Comparison of ENCODE assay signal across 9 mouse cellular contexts in the genomic region with DNA sequence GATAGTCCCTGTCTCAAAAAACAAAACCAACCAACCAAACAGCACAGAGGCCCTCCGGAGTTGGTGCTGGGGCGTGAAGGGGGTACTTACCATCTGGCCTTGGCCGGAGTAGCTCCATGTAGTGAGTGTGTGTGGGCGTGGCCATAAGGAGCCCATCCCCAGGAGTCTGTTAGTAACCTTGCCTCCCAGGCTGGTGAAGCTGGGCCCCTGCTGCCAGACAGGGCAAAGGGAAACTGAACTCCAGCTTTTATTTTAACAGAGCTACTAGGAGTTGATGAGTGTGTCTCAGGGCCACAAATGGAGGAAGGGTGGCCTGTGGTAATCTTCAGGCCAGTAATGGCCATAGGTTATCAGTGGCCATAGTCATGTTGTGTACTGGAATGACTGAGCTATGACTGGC. TPM values are rescaled to one million over a fixed set of nuclear protein-coding genes. Genes with fewer than 3 reads are reported as not detected.
DNase-seq lines count a peak whose midpoint lies in the region; ATAC-seq lines count a peak whose summit lies in the region.
"Had no signal": no experiment of that assay in that cellular context is flagged by ENCODE, and none has a peak within 500 bp of the region (broad histone marks: within the 10 kb centered on the region; RNA-seq: fewer than 3 reads in every experiment).

No protein-coding gene starts in this region.

- H3K27me3 ChIP-seq in hindbrain, embryonic 15.5 days: no peaks in the 10 kb centered on the region
- no peaks in the 10 kb centered on the region for H3K27me3 ChIP-seq in hindbrain, embryonic 14.5 days (ENCODE audit: control insufficient read depth, insufficient read depth, low read length)
- H3K27me3 ChIP-seq in embryonic facial prominence, embryonic 13.5 days: no peaks in the 10 kb centered on the region
- no peaks in the 10 kb centered on the region for H3K27me3 ChIP-seq in liver, embryonic 11.5 days (replicated peaks; ENCODE audit: control insufficient read depth, insufficient read depth, low read length)

- H3K9me3 ChIP-seq in hindbrain, embryonic 15.5 days: no peaks in the 10 kb centered on the region
- H3K9me3 ChIP-seq in hindbrain, embryonic 14.5 days (ENCODE audit: control insufficient read depth, low read length): no peaks in the 10 kb centered on the region
- H3K9me3 ChIP-seq in embryonic facial prominence, embryonic 13.5 days: no peaks in the 10 kb centered on the region
- no peaks in the 10 kb centered on the region for H3K9me3 ChIP-seq in liver, embryonic 11.5 days (ENCODE audit: control insufficient read depth, low read length)

- no peak for DNase-seq in hindbrain, embryonic 14.5 days (ENCODE audit: low spot score)
- DNase-seq in ES-CJ7 (ENCODE audit: low read depth, low spot score): peak; percentile 28
- DNase-seq in liver, embryonic 11.5 days (ENCODE audit: low spot score): no peak
- no peak for DNase-seq in c-Kit-positive CD71-positive TER-119-positive erythroid progenitor cells, embryonic 14.5 days (ENCODE audit: low spot score)
- no peak for DNase-seq in thymus, postnatal 4 days
- no peak for DNase-seq in thymus, postnatal 10 days (ENCODE audit: low spot score in 2 of 2)

- ATAC-seq in hindbrain, embryonic 15.5 days (ENCODE audit: low FRiP score, low read depth): no peak
- ATAC-seq in hindbrain, embryonic 14.5 days (ENCODE audit: low FRiP score): no peak
- no peak for ATAC-seq in embryonic facial prominence, embryonic 13.5 days (ENCODE audit: insufficient number of reproducible peaks, insufficient read depth, low FRiP score, low TSS enrichment, low read depth)
- ATAC-seq in liver, embryonic 11.5 days (replicated peaks; ENCODE audit: low FRiP score): no peak; the same call in 1 of the 2 replicates

- H3K4me3 ChIP-seq in hindbrain, embryonic 15.5 days: no peak overlapping the region
- no peak overlapping the region for H3K4me3 ChIP-seq in hindbrain, embryonic 14.5 days (replicated peaks; ENCODE audit: low read length)
- H3K4me3 ChIP-seq in embryonic facial prominence, embryonic 13.5 days: no peak overlapping the region
- no peak overlapping the region for H3K4me3 ChIP-seq in liver, embryonic 11.5 days (ENCODE audit: low read depth, low read length)

- H3K27ac ChIP-seq in hindbrain, embryonic 15.5 days (replicated peaks): 0 out of 2 replicates have a peak overlapping the region, but pooled peaks have one; percentile 22
- H3K27ac ChIP-seq in hindbrain, embryonic 14.5 days: no peak overlapping the region
- H3K27ac ChIP-seq in embryonic facial prominence, embryonic 13.5 days: peak overlapping the region; percentile 51; the same call in 1 of the 2 replicates
- peak overlapping the region; percentile 25; the same call in 1 of the 2 replicates for H3K27ac ChIP-seq in liver, embryonic 11.5 days (ENCODE audit: low read depth, low read length)
- H3K27ac ChIP-seq: macrophage had no signal

- no peak overlapping the region for H3K9ac ChIP-seq in hindbrain, embryonic 15.5 days
- no peak overlapping the region for H3K9ac ChIP-seq in hindbrain, embryonic 14.5 days
- H3K9ac ChIP-seq in embryonic facial prominence, embryonic 13.5 days: 0 out of 2 replicates have a peak overlapping the region, but pooled peaks have one; percentile 32
- H3K9ac ChIP-seq in liver, embryonic 11.5 days (ENCODE audit: low read depth, low read length): no peak overlapping the region

- 53% methylated on average over 4 of the region's 4 CpGs for WGBS in hindbrain, embryonic 15.5 days
- WGBS in hindbrain, embryonic 14.5 days: 52% methylated on average over 4 of the region's 4 CpGs
- 53% methylated on average over 4 of the region's 4 CpGs for WGBS in embryonic facial prominence, embryonic 13.5 days
- 37% methylated on average over 4 of the region's 4 CpGs for WGBS in liver, embryonic 11.5 days

- no peaks in the 10 kb centered on the region for H3K4me1 ChIP-seq in hindbrain, embryonic 15.5 days (replicated peaks)
- no peaks in the 10 kb centered on the region for H3K4me1 ChIP-seq in hindbrain, embryonic 14.5 days (replicated peaks; ENCODE audit: control insufficient read depth, insufficient read depth, low read length)
- H3K4me1 ChIP-seq in embryonic facial prominence, embryonic 13.5 days: peaks cover 38% of the 10 kb centered on the region
- peaks cover 12% of the 10 kb centered on the region; the same call in 1 of the 2 replicates for H3K4me1 ChIP-seq in liver, embryonic 11.5 days (replicated peaks; ENCODE audit: control insufficient read depth, insufficient read depth, low read length)

- no peak overlapping the region for H3K4me2 ChIP-seq in hindbrain, embryonic 15.5 days
- H3K4me2 ChIP-seq in hindbrain, embryonic 14.5 days (replicated peaks): no peak overlapping the region
- H3K4me2 ChIP-seq in embryonic facial prominence, embryonic 13.5 days: no peak overlapping the region
- H3K4me2 ChIP-seq in liver, embryonic 11.5 days: no peak overlapping the region

- H3K36me3 ChIP-seq in hindbrain, embryonic 15.5 days: no peaks in the 10 kb centered on the region
- H3K36me3 ChIP-seq in hindbrain, embryonic 14.5 days (replicated peaks; ENCODE audit: control insufficient read depth, insufficient read depth): no peaks in the 10 kb centered on the region
- 0 out of 2 replicates have a peak, but pooled peaks cover 2% of the 10 kb centered on the region for H3K36me3 ChIP-seq in embryonic facial prominence, embryonic 13.5 days
- no peaks in the 10 kb centered on the region for H3K36me3 ChIP-seq in liver, embryonic 11.5 days (ENCODE audit: control insufficient read depth, insufficient read depth, low read length)

RNA-seq across cellular contexts. Expression of a gene that starts 6.3 kb away (rescaled TPM):
- polyA plus RNA-seq in hindbrain, embryonic 15.5 days (2015; fragmentation: Nextera tagmentation; extraction: Ambion mirVana): 3.4 and 3.5 TPM in 2 replicates
- polyA plus RNA-seq in hindbrain, embryonic 14.5 days (2014; fragmentation: Nextera tagmentation; extraction: Ambion mirVana): 3.8 and 4.5 TPM in 2 replicates
- 0.34 and 0.58 TPM in 2 replicates for polyA plus RNA-seq in embryonic facial prominence, embryonic 13.5 days (2015; fragmentation: Nextera tagmentation; extraction: Ambion mirVana)
- polyA plus RNA-seq in liver, embryonic 11.5 days (2014; fragmentation: Nextera tagmentation; extraction: Ambion mirVana): 0.22 TPM in 1 of 2 replicates, not detected in the other
- polyA plus RNA-seq: macrophage had no signal

RNA-seq across cellular contexts. Expression of a gene that starts 13.6 kb away (rescaled TPM):
- 50.1 and 53.3 TPM in 2 replicates for polyA plus RNA-seq in hindbrain, embryonic 15.5 days (2015; fragmentation: Nextera tagmentation; extraction: Ambion mirVana)
- polyA plus RNA-seq in hindbrain, embryonic 14.5 days (2014; fragmentation: Nextera tagmentation; extraction: Ambion mirVana): 43.5 and 47.9 TPM in 2 replicates
- 19.4 and 21.8 TPM in 2 replicates for polyA plus RNA-seq in embryonic facial prominence, embryonic 13.5 days (2015; fragmentation: Nextera tagmentation; extraction: Ambion mirVana)
- 13.4 and 14.2 TPM in 2 replicates for polyA plus RNA-seq in liver, embryonic 11.5 days (2014; fragmentation: Nextera tagmentation; extraction: Ambion mirVana)

RNA-seq across cellular contexts. Expression of a gene that starts 21.6 kb away (rescaled TPM):
- 69.0 and 73.4 TPM in 2 replicates for polyA plus RNA-seq in hindbrain, embryonic 15.5 days (2015; fragmentation: Nextera tagmentation; extraction: Ambion mirVana)
- polyA plus RNA-seq in hindbrain, embryonic 14.5 days (2014; fragmentation: Nextera tagmentation; extraction: Ambion mirVana): 59.7 and 61.6 TPM in 2 replicates
- 102 and 114 TPM in 2 replicates for polyA plus RNA-seq in embryonic facial prominence, embryonic 13.5 days (2015; fragmentation: Nextera tagmentation; extraction: Ambion mirVana)
- 83.4 and 84.5 TPM in 2 replicates for polyA plus RNA-seq in liver, embryonic 11.5 days (2014; fragmentation: Nextera tagmentation; extraction: Ambion mirVana)

RNA-seq across cellular contexts. Expression of a gene that starts 22.6 kb away (rescaled TPM):
- polyA plus RNA-seq in hindbrain, embryonic 15.5 days (2015; fragmentation: Nextera tagmentation; extraction: Ambion mirVana): 50.3 and 53.3 TPM in 2 replicates
- 49.8 and 53.1 TPM in 2 replicates for polyA plus RNA-seq in hindbrain, embryonic 14.5 days (2014; fragmentation: Nextera tagmentation; extraction: Ambion mirVana)
- 65.1 and 72.3 TPM in 2 replicates for polyA plus RNA-seq in embryonic facial prominence, embryonic 13.5 days (2015; fragmentation: Nextera tagmentation; extraction: Ambion mirVana)
- 57.2 and 60.5 TPM in 2 replicates for polyA plus RNA-seq in liver, embryonic 11.5 days (2014; fragmentation: Nextera tagmentation; extraction: Ambion mirVana)

RNA-seq across cellular contexts. Expression of a gene that starts 30.5 kb away (rescaled TPM):
- 20.4 and 22.7 TPM in 2 replicates for polyA plus RNA-seq in hindbrain, embryonic 15.5 days (2015; fragmentation: Nextera tagmentation; extraction: Ambion mirVana)
- polyA plus RNA-seq in hindbrain, embryonic 14.5 days (2014; fragmentation: Nextera tagmentation; extraction: Ambion mirVana): 14.8 and 16.3 TPM in 2 replicates
- 29.7 and 34.1 TPM in 2 replicates for polyA plus RNA-seq in embryonic facial prominence, embryonic 13.5 days (2015; fragmentation: Nextera tagmentation; extraction: Ambion mirVana)
- 46.2 and 47.1 TPM in 2 replicates for polyA plus RNA-seq in liver, embryonic 11.5 days (2014; fragmentation: Nextera tagmentation; extraction: Ambion mirVana)
